Mouse (Mus musculus): ENCODE data around the gene Hoxd4.

The Hoxd4 gene

DNA sequence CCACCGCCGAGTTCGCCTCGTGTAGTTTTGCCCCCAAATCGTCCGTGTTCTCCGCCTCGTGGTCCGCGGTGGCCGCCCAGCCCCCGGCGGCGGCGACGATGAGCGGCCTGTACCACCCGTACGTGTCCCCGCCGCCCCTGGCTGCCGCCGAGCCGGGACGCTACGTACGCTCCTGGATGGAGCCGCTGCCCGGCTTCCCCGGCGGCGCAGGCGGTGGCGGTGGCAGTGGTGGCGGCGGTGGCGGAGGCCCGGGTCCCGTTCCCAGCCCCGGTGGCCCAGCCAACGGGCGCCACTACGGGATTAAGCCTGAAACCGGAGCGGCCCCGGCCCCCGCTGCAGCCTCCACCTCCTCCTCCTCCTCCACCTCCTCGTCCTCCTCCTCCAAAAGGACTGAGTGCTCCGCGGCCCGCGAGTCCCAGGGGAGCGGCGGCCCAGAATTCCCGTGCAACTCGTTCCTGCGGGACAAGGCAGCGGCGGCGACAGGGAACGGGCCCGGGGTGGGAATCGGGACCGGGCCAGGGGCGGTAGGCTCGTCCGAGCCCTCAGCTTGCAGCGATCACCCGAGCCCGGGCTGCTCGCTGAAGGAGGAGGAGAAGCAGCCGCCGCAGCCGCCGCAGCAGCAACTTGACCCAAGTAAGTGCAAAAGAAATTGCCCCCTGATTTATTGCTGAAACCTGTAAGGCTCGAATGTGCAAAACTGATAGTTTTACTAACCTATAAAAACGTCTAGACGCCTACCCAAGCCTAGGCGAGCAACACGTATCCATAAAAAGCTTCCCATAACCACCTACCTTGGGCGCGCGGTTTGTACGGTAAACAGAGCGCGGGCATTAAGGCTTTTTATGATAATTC lies 13.3 kb upstream of the Hoxd4 start:
- CTCF ChIA-PET: no interaction called here
- POLR2A ChIA-PET: no interaction called here

- POLR2A ChIA-PET: no interaction called here
- CTCF ChIA-PET: no interaction called here
These were observed 12.7 kb upstream of the Hoxd4 start for GRCm38 (mm10) chr2:74699053-74699430.

- ChIA-PET POLR2A (interaction anchor here in 1 of 4 experiments (1.0 to 1.5 kb wide), 3 partner anchors 10 to 18 kb away, joined by 4 to 7 read pairs (median 5); no protein-coding TSS in a partner anchor), CTCF (interaction anchor here in 3 of 4 experiments (0.5 to 1.6 kb wide), 5 partner anchors 9 to 616 kb away, joined by 3 to 6 read pairs (median 6); partner anchors contain the start of gene Hoxd10 (in 1 of the 3))
These were observed 11.8 kb upstream of the Hoxd4 start for GRCm38 (mm10) chr2:74699664-74700545.

GRCm38 (mm10) chr2:74700546-74701112 lies 11.1 kb upstream of the Hoxd4 start:
- ChIA-PET POLR2A (interaction anchor here in 1 of 4 experiments (0.9 to 1.5 kb wide), 4 partner anchors 9 to 19 kb away, joined by 3 to 7 read pairs (median 4); partner anchors contain the start of gene Hoxd10), CTCF (interaction anchor here in 3 of 4 experiments (0.5 to 2.0 kb wide), 8 partner anchors 9 to 889 kb away, joined by 3 to 8 read pairs (median 4); partner anchors contain the start of genes Hoxd10 (in 1 of the 3), Hoxd3 (in 1 of the 3) and Hoxd4 (in 1 of the 3))

GRCm38 (mm10) chr2:74701949-74702819 lies 9.5 kb upstream of the Hoxd4 start:
- ChIA-PET POLR2A (interaction anchor here (0.5 to 1.3 kb wide), 6 partner anchors 11 to 628 kb away, joined by 3 to 4 read pairs (median 3); no protein-coding TSS in a partner anchor), CTCF (interaction anchor here (0.5 to 2.0 kb wide), 27 partner anchors 9 to 901 kb away, joined by 3 to 21 read pairs (median 3); partner anchors contain the start of genes Hoxd10 (in 1 of the 4), Hoxd3 (in 1 of the 4) and Hoxd4 (in 1 of the 4))

DNA sequence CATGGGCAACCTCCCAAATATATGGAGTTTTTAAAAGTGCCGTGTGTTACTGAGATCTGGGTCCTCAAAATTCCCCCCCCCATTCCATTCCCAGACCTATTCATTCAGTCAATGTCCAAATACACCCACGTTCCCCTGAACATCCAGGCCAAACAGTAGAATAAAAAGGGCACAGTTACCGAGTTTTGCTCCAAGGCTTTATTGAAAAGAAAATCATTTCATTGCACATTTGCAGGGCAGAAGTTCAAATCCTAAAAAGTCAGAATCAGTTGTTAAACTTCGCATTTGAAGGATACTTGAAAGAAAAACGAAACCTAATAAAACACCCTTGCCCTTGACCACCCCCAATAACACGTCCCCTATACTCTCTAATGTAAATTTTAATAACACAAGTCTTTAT lies 8.9 kb upstream of the Hoxd4 start:
- ChIA-PET POLR2A (interaction anchor here in 2 of 4 experiments (1.2 to 1.3 kb wide), 3 partner anchors 12 to 180 kb away, joined by 3 to 4 read pairs (median 3); no protein-coding TSS in a partner anchor), CTCF (interaction anchor here (0.5 to 2.0 kb wide), 25 partner anchors 7 to 900 kb away, joined by 3 to 21 read pairs (median 3); partner anchors contain the start of genes Hoxd10 (in 1 of the 4), Hoxd3 (in 1 of the 4) and Hoxd4 (in 1 of the 4))

DNA sequence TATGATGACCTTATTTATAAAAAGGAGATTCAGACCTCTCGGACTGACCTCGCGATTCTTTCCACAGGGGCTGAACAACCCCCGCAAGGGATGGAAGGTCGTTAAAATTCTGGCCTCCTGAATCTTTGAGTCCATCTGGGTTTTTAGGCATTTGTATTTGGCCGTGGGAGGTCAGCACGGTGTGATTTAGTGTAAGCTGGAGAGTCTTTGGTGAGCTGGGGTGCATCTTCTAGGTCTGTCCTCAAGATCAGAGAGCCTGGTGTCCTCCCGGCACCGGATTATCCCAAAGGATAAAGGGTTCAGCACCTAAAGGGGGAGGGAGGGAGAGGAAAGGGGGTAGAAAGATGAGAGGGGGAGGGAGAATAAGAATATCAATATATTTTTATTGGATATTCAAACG lies 8.4 kb upstream of the Hoxd4 start:
- CTCF ChIA-PET: interaction anchor here in 2 of 4 experiments (0.5 to 1.4 kb wide), 5 partner anchors 8 to 800 kb away, joined by 4 to 8 read pairs (median 7); no protein-coding TSS in a partner anchor
- POLR2A ChIA-PET: no interaction called here

GRCm38 (mm10) chr2:74703720-74704392 lies 7.9 kb upstream of the Hoxd4 start:
- POLR2A ChIA-PET: interaction anchor here in 1 of 4 experiments (0.6 to 0.7 kb wide), 2 partner anchors 15 to 227 kb away, joined by 3 to 4 read pairs; no protein-coding TSS in a partner anchor
- CTCF ChIA-PET: interaction anchor here in 3 of 4 experiments (0.5 to 1.2 kb wide), 6 partner anchors 8 to 1303 kb away, joined by 3 to 8 read pairs (median 5); no protein-coding TSS in a partner anchor

DNA sequence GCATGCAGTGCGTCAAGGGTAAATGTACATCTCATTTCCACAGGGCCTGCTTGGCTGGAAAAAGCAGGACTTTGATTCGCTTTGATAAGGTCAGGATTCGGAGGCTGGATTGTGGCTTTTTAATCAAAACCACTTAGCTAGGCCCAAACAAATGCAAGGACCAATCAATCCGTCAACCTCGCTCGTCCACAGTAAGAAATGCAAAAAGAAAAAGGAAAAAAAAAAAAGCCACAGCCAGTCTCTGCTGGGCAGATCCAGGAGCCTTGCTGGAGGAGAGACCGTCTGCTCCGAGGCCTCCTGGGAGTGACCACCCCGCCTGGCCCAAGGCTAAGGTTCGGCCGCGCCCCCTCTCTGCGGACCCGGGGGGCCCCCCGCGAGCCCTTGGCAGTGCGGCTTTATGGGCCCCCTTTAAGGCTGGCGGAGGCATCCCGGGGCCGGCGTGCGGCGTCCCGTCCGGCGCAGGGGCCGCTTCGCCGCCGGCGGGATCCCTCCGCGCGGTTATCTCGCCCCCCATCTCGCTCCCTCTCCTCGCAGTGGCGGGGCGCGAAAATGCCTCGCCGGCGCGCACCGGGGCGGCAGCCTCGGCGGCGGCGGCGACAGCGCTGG lies 7.2 kb upstream of the Hoxd4 start, which contains the start of gene Hoxd8:
Gene Hoxd8 (plus strand): TSS at position 223 of the 606 bp plus-strand sequence.
- ChIA-PET POLR2A (interaction anchor here in 1 of 4 experiments (0.6 to 0.7 kb wide), 2 partner anchors 14 to 226 kb away, joined by 3 to 4 read pairs; no protein-coding TSS in a partner anchor), CTCF (interaction anchor here in 3 of 4 experiments (0.5 to 1.2 kb wide), 4 partner anchors 446 to 1302 kb away, joined by 3 to 8 read pairs (median 5); no protein-coding TSS in a partner anchor)

DNA sequence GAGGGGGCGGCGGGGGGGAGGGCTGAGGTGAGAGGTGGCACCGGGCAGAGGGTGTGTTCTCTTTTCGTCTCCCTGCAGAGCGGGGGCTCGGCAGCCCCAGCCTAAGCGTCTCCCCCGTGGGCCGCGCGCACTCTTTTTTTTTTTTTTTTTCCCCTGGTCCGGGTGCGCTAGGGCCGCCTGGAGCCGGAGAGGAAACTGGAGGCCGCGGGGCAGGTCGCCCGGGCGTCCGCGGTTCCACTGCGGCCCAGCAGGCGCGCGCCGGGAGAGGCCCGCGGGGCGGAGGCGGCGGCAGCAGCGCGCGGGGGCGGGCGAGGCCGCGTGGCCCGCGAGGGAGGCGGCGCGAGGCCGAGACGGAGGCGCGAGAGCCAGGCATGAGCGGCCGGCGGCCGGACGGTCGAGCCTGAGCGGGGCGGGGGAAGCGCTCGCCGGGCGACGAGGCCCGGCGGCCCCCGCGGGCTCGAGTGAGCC lies 6.7 kb upstream of the Hoxd4 start:
- ChIA-PET POLR2A (interaction anchor here in 1 of 4 experiments (0.8 to 1.5 kb wide), 2 partner anchors 15 to 24 kb away, joined by 3 to 5 read pairs; no protein-coding TSS in a partner anchor), CTCF (interaction anchor here in 2 of 4 experiments (0.6 to 1.5 kb wide), 3 partner anchors 23 to 446 kb away, joined by 3 to 5 read pairs (median 4); no protein-coding TSS in a partner anchor)

- CTCF ChIA-PET: interaction anchor here in 2 of 4 experiments (0.6 to 1.5 kb wide), 5 partner anchors 14 to 445 kb away, joined by 3 to 6 read pairs (median 4); no protein-coding TSS in a partner anchor
- POLR2A ChIA-PET: interaction anchor here in 3 of 4 experiments (0.5 to 1.9 kb wide), 11 partner anchors 8 to 437 kb away, joined by 3 to 9 read pairs (median 4); partner anchors contain the start of gene Hoxd9 (in 1 of the 3)
These were observed 6.2 kb upstream of the Hoxd4 start for GRCm38 (mm10) chr2:74705467-74706089.

DNA sequence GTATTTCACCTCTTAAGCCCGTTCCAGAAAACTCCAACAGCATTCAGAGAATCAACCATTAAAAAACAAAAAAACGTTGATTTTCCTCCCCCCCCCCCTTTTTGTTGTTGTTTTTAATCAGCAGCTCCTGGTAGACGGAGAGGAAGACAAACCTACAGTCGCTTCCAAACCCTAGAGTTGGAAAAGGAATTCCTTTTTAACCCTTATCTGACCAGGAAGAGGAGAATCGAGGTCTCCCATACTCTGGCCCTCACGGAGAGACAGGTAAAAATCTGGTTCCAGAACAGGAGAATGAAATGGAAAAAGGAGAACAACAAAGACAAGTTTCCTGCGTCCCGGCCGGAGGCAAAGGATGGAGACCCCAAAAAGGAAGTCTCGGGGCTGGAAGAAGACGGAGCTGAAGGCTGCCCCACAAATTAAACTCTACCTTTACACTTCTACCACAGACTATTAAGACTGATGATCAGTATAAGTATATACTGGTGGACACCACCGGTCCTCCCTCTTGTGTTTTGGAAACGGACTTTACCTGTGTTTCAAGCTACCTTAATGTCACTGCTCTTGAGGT lies 5.3 kb upstream of the Hoxd4 start:
- ChIA-PET CTCF (interaction anchor here (0.5 to 1.5 kb wide), 11 partner anchors 15 to 1281 kb away, joined by 3 to 19 read pairs (median 5); no protein-coding TSS in a partner anchor), POLR2A (interaction anchor here in 3 of 4 experiments (0.6 to 1.9 kb wide), 13 partner anchors 9 to 1094 kb away, joined by 3 to 8 read pairs (median 4); partner anchors contain the start of gene Hoxd9 (in 1 of the 3))

DNA sequence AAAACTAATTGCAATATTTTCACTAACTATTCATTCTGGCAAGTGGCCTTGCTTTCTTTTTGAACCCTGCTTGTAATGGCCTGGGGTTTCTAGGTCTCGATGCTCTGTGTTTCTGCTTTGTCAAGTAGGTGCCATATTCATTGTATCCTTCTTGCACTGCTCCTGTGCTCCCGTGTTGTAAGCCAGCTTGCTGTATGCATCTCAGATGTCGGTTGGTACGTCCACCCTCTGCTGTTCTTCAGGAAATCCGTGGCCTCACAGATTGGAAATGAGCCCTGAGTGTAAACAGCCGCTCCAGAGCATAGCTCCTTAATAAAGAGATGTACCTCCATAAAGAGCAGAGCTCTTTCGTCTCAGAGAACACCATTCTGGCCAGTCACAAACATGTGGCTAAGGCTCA lies 4.1 kb upstream of the Hoxd4 start:
- ChIA-PET POLR2A (no interaction called here), CTCF (interaction anchor here in 1 of 4 experiments (0.6 kb wide), 1 partner anchor 46 kb away, joined by 8 read pairs; no protein-coding TSS in a partner anchor)

DNA sequence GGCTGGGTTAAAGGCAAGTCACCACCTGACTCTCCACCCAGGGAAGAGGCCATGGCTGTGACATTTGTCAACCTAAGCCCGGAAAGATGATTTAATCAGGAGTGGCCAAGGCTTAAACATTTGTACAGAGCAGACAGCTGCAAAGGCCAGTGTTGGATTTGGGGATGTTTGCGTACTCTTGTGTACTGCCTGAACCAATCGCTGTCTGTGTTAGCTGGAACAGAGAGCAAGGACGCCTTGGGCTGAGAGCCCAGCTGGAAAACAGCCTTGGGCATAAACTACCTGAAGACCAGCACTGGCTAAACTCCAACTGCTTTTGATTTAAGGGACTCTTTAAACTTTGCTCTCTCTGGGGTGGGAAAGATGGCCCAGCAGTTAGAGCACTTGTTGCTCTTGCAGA lies 3.1 kb upstream of the Hoxd4 start:
- ChIA-PET POLR2A (no interaction called here), CTCF (no interaction called here)

Data from embryonic stem cell, embryonic (primary cell).